Mouse (Mus musculus) myocyte (in vitro differentiated cells): Measurements from ENCODE around the gene Tmem86a.

ENCODE experiments used
- MAX ChIP-seq: IDR thresholded peaks from one replicate; pipeline ENCODE4 v1.6.1; 2011; ENCODE audit warnings: low read depth, mild to moderate bottlenecking, control low read depth
- POLR2A ChIP-seq: IDR thresholded peaks from one replicate; pipeline ENCODE4 v1.6.1; 2011; ENCODE audit warnings: low read depth, mild to moderate bottlenecking, control low read depth, moderate library complexity; ENCODE audit not compliant: insufficient read length
- POLR2AphosphoS2 ChIP-seq: IDR thresholded peaks from one replicate; pipeline ENCODE4 v1.6.1; 2011; ENCODE audit warnings: low read depth, control low read depth; ENCODE audit not compliant: insufficient read length
- TCF12 ChIP-seq: IDR thresholded peaks from one replicate; pipeline ENCODE4 v1.6.1; 2011; ENCODE audit warnings: mild to moderate bottlenecking, control low read depth; ENCODE audit not compliant: poor library complexity, insufficient read depth, severe bottlenecking
- USF1 ChIP-seq: IDR thresholded peaks from one replicate; pipeline ENCODE4 v1.6.1; 2011; ENCODE audit warnings: low read depth, mild to moderate bottlenecking, control low read depth, moderate library complexity

GRCm38 (mm10) chr7:47094969-47095368 is 44.6 kb downstream of the Tmem86a start:
- TF ChIP-seq POLR2A, result no peak
- TF ChIP-seq MAX, result no peak
- TF ChIP-seq TCF12, result no peak
- TF ChIP-seq POLR2AphosphoS2, result no peak
- TF ChIP-seq USF1, result no peak
